Mouse (Mus musculus) cerebellum, adult 11-12 months (tissue): ENCODE measurements around the gene Ccdc180.

Experiments
- DNase-seq: peaks from one replicate; pipeline ENCODE4 v3.0.0; 2022

Gene Ccdc180

GRCm38 (mm10) chr4:45972448-45972854 lies 82.3 kb downstream of the Ccdc180 start:
- no peak for DNase-seq

GRCm38 (mm10) chr4:45972951-45973350 lies 82.8 kb downstream of the Ccdc180 start:
- no peak for DNase-seq

GRCm38 (mm10) chr4:45976931-45977667 lies 87.0 kb downstream of the Ccdc180 start:
- DNase-seq = no peak

GRCm38 (mm10) chr4:45979916-45980315 lies 89.8 kb downstream of the Ccdc180 start:
- DNase-seq = no peak

- no peak for DNase-seq
Measured at GRCm38 (mm10) chr4:45981054-45981453, 91.0 kb downstream of the Ccdc180 start.

- DNase-seq = no peak
Measured at GRCm38 (mm10) chr4:45990427-45991135, 100.5 kb downstream of the Ccdc180 start.

- DNase-seq = no peak
Measured at GRCm38 (mm10) chr4:45998536-45998935, 108.4 kb downstream of the Ccdc180 start.
